Mouse (Mus musculus): ENCODE results near the gene Ankrd28. TPM values are rescaled to one million over a fixed set of nuclear protein-coding genes. Genes with fewer than 3 reads are reported as not detected.
"Not testable (repeated sequence)": the region's sequence is repeated elsewhere in the genome, so short reads cannot be mapped to it uniquely, and the experiment has no call there.

The Ankrd28 gene
- polyA plus RNA-seq, 1 experiment from 2014 or later: 8.4 TPM

DNA sequence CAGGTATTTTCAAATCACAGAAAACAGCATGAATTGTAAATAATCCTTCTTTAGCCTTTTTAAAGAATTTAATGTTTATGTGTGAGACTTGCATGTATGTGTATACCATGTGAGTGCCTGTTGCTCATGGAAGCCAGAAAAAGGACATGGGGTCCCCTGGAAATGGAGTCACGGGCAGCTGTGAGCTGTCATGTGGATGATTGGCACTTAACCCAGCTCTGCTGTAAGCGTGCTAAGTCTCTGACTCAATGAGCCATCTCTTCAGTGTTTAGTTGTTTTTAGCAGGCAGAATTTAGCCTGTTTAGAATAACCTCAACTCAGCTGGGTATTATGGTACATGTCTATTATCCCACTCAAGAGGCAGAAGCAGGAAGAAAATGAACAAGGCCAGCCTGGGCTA lies 43.5 kb downstream of the Ankrd28 start:
- H3K9ac ChIP-seq: no peak overlapping the region
- H3K27me3 ChIP-seq: no peaks in the 10 kb centered on the region
- no peak for ATAC-seq (replicated peaks; ENCODE audit: low FRiP score)
- no peak overlapping the region for H3K4me3 ChIP-seq (replicated peaks)
- 51% methylated on average over 2 of the region's 2 CpGs for WGBS
- no peak overlapping the region for H3K4me2 ChIP-seq
- no peaks in the 10 kb centered on the region for H3K36me3 ChIP-seq
- no peaks in the 10 kb centered on the region for H3K9me3 ChIP-seq (replicated peaks)
- no peak overlapping the region for H3K27ac ChIP-seq
- H3K4me1 ChIP-seq: peaks cover 6% of the 10 kb centered on the region

DNA sequence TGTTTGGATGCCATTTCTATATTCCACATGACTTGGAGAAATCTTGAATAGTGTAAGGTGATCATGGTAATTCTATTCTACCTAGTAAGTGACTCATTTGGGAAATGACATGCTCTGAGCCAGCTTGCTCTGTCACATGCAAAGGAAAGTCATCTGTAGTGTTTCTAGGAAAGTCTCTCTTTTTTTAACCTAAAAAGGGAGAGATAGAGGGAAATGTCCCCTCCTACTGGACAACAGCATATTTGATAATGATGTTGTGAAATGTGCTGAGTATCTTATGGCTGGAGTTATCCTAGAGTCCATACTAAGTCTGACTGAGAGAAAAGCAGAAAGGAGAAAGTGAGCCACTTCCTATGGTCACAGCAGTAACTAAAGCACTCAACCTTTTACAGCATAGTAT lies 44.8 kb downstream of the Ankrd28 start:
- Histone ChIP-seq H3K36me3 (no peaks in the 10 kb centered on the region), H3K4me2 (no peak overlapping the region), H3K9me3 (replicated peaks) (no peaks in the 10 kb centered on the region), H3K9ac (no peak overlapping the region), H3K27ac (no peak overlapping the region), H3K4me1 (peaks cover 17% of the 10 kb centered on the region), H3K4me3 (replicated peaks) (no peak overlapping the region), H3K27me3 (no peaks in the 10 kb centered on the region)
- ATAC-seq (replicated peaks; ENCODE audit: low FRiP score): no peak

DNA sequence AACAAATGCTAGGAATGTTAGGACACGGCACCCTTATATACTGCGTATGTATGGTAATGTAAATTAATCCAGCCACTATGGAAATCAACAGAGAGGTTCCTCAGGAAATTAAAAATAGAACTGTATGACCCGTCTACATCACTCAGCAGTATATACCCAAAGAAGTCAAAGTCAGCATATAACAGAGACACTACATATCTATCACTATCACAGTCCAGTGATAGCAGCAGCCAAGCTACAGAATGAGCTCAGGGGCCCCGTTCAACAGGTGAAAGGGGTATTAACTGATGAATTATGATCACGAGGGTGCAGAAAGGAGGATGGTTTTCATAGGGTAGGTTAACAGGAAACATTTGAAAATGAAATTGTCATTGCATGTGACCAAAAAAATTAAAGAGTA lies 45.5 kb downstream of the Ankrd28 start:
- Histone ChIP-seq H3K9me3 (replicated peaks) (no peaks in the 10 kb centered on the region), H3K4me1 (peaks cover 17% of the 10 kb centered on the region), H3K4me2 (no peak overlapping the region), H3K36me3 (no peaks in the 10 kb centered on the region), H3K9ac (no peak overlapping the region), H3K27me3 (no peaks in the 10 kb centered on the region), H3K4me3 (replicated peaks) (no peak overlapping the region), H3K27ac (no peak overlapping the region)
- WGBS: 83% methylated on average over 5 of the region's 5 CpGs
- ATAC-seq (replicated peaks; ENCODE audit: low FRiP score): no peak

DNA sequence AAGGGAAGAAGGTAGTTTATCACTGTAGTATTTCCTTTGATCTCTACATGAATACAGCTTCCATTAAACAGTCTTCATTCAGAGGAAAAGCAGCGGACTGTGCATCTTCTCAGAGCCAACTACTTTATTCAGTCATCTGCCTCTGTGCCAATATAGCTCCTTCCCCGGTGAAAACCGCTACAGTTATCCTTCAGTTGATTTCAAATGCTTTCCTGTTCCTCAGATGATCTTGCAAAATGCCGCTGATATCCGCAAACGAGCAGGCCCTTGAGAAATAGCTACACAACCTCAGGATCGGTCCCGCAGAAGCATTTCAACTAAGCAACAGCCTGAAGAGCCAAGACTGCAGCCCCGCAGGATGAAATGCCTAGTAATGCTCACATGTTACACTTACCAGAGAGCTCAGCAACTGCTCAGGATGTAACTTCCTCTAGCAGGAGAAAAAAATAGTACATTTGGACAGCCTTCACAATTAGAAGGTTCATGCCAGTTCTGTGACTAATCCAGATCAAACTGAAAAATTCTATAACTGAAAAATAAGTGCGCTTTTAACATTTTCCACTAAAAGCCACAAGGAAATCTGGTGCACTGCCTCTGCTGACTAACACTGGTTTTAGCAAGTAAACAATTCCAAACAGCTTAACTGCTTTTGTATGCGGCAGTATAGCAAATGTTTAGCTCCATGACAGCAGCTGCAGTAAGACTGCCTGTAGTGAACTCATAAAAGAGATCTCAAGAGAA lies 49.0 kb downstream of the Ankrd28 start:
- H3K9ac ChIP-seq: no peak overlapping the region
- H3K27ac ChIP-seq: peak overlapping the region; percentile 64
- no peaks in the 10 kb centered on the region for H3K36me3 ChIP-seq
- no peak overlapping the region for H3K4me3 ChIP-seq (replicated peaks)
- H3K4me2 ChIP-seq: peak overlapping the region; percentile 37
- peaks cover 15% of the 10 kb centered on the region for H3K4me1 ChIP-seq
- 32% methylated on average over 11 of the region's 11 CpGs for WGBS
- no peak for ATAC-seq (replicated peaks; ENCODE audit: low FRiP score)
- no peaks in the 10 kb centered on the region for H3K27me3 ChIP-seq
- H3K9me3 ChIP-seq (replicated peaks): no peaks in the 10 kb centered on the region

DNA sequence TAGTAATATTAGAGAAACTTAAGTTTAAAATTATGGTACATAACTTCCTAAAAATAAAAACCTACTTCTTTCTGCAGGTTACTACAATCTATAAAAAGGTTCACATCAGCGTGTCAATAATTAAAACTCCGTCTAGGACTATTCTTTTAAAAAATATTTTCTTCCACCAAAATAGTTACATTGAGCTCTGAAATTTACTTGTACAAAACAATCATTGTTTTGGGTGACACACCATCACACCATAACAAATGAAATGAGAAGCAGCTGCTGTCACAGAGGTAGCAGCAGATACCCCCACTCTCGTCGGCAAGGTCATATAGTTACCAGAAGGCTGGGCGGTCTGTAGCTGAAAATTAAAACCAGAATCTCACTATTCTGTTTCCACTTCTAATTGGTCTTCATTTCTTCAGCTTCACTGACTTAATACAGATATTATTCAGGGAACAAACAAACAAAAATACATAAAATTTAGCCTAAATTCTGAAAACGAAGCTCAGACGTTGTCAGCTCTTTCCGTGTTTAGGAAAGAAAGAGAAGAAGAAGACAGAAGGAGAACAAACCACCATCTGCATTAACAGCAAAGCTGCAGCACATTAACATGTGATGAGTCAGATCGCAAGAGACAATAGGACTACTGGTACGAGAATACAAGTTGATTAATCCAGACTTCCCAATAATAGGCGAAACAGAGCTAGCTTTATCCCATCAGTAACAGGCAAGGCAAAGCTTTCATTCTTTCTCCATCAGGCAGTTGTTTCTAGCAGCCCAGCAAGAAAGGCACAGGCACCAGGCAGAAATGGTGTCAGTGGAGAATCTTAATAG lies 49.8 kb downstream of the Ankrd28 start:
- WGBS: 69% methylated on average over 11 of the region's 11 CpGs
- no peaks in the 10 kb centered on the region for H3K27me3 ChIP-seq
- peak overlapping the region; percentile 59; the same call in 1 of the 2 replicates for H3K27ac ChIP-seq
- no peaks in the 10 kb centered on the region for H3K9me3 ChIP-seq (replicated peaks)
- H3K36me3 ChIP-seq: no peaks in the 10 kb centered on the region
- H3K4me3 ChIP-seq (replicated peaks): no peak overlapping the region
- no peak overlapping the region for H3K9ac ChIP-seq
- peak overlapping the region; percentile 37 for H3K4me2 ChIP-seq
- peaks cover 15% of the 10 kb centered on the region for H3K4me1 ChIP-seq
- ATAC-seq (replicated peaks; ENCODE audit: low FRiP score): no peak

DNA sequence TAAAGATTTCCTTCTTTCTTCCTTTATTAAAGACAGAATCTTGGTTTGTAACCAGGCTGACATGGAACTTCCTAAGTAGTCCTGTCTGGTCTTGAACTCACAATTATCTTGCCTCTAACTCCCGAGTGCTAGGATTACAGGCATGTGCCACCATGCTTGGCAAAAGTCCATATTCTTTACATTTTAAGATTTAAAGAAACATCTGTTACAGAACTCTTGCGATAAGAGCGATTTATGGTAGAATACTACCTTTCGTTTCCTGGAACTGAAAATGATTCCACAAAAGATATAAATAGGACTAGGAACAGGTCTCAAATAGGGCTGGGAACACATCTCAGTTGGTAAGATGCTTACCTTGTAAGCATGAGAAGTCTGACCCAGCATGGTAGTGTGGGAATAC lies 56.9 kb downstream of the Ankrd28 start:
- H3K9me3 ChIP-seq (replicated peaks): no peaks in the 10 kb centered on the region
- H3K4me3 ChIP-seq (replicated peaks): no peak overlapping the region
- H3K27me3 ChIP-seq: no peaks in the 10 kb centered on the region
- H3K4me1 ChIP-seq: no peaks in the 10 kb centered on the region
- no peak for ATAC-seq (replicated peaks; ENCODE audit: low FRiP score)
- no peak overlapping the region for H3K27ac ChIP-seq
- H3K36me3 ChIP-seq: no peaks in the 10 kb centered on the region
- WGBS: 81% methylated on average over 4 of the region's 4 CpGs
- no peak overlapping the region for H3K9ac ChIP-seq
- no peak overlapping the region for H3K4me2 ChIP-seq

DNA sequence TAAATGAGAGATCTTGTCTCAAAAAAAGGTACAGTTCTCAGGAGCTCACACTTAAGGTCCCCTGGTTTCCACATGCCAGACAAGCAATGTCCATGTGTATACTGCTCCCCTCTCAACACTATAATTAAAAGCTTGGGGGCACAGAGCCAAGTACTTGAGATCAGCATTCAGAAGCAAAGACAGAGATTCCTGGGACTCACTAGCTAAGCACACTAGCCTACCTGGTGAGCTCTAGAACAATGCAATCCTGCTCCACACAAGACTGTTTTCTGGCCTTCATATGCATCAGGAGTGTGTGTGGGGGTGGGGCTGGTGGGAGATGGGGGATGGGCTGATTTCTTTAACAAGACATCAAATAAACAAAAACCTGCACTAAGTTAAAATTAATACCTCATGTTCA lies 58.2 kb downstream of the Ankrd28 start:
- Histone ChIP-seq H3K4me3 (replicated peaks) (no peak overlapping the region), H3K27me3 (no peaks in the 10 kb centered on the region), H3K4me2 (no peak overlapping the region), H3K9ac (no peak overlapping the region), H3K4me1 (no peaks in the 10 kb centered on the region), H3K27ac (no peak overlapping the region), H3K36me3 (no peaks in the 10 kb centered on the region), H3K9me3 (replicated peaks) (no peaks in the 10 kb centered on the region)
- no peak for ATAC-seq (replicated peaks; ENCODE audit: low FRiP score)

DNA sequence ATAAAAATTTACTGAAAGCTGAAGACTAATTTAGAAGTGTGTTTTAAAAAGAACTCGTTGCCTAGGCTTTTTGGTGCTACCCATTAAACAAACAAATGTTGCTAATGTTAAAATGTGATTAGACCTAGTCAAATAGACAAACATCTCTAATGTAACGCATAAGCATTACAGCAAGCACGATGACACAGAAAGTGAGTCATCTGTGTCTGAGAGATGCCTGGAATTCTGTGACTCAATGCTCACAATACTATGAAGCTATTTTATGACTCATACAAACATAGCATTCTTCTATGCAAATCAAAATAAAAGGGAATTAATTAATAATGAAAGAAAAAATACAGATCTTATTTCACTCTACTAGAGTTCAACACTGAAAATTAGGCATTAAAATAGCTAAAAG lies 61.9 kb downstream of the Ankrd28 start:
- no peak for ATAC-seq (replicated peaks; ENCODE audit: low FRiP score)
- Histone ChIP-seq H3K4me3 (replicated peaks) (no peak overlapping the region), H3K27ac (no peak overlapping the region), H3K27me3 (no peaks in the 10 kb centered on the region), H3K4me2 (no peak overlapping the region), H3K9ac (no peak overlapping the region), H3K9me3 (replicated peaks) (no peaks in the 10 kb centered on the region), H3K4me1 (no peaks in the 10 kb centered on the region), H3K36me3 (peaks cover 2% of the 10 kb centered on the region)
- WGBS: 86% methylated on average over 3 of the region's 3 CpGs

DNA sequence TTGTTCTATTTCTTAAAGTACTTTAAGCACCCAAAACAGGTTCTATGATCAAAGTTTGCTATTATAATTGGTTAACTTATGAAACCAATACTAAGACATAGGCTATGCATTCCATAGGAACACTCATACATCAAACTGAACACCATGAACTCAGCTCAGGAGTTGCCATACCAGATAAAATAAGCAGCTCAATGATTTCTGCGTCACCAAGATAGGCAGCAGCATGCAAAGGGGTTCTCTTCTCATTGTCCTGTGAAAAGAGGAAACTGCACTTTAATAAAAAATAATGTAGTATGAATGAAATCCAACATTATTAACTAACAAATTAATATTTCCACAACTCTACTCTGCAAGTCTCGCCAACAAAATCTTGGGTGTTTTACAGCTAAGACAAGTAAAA lies 66.4 kb downstream of the Ankrd28 start:
- ATAC-seq (replicated peaks; ENCODE audit: low FRiP score): no peak
- 88% methylated on average over 2 of the region's 2 CpGs for WGBS
- H3K4me3 ChIP-seq (replicated peaks): no peak overlapping the region
- no peak overlapping the region for H3K27ac ChIP-seq
- H3K9ac ChIP-seq: no peak overlapping the region
- no peaks in the 10 kb centered on the region for H3K4me1 ChIP-seq
- no peaks in the 10 kb centered on the region for H3K27me3 ChIP-seq
- H3K36me3 ChIP-seq: peaks cover 23% of the 10 kb centered on the region
- H3K9me3 ChIP-seq (replicated peaks): no peaks in the 10 kb centered on the region
- no peak overlapping the region for H3K4me2 ChIP-seq

DNA sequence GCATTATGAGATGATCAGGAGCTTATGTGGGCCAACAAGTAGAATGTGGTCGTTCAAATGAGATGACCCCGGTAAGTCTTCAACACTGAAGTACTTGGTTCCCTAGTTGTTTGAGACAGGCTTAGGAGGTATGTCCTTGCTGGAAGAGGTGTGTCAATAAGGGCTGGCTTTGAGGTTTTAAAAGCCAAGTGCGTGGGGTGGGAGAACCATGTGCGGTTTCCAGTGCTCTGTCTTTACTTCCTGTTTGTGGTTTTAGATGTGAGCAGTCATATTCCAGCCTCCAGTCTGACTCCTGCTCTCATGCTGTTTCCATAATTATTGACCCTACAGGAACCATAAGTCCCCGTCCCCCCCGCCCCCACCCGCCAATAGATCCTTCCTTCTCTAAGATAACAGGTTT lies 68.7 kb downstream of the Ankrd28 start:
- H3K27ac ChIP-seq: no peak overlapping the region
- no peak overlapping the region for H3K9ac ChIP-seq
- H3K4me2 ChIP-seq: no peak overlapping the region
- H3K27me3 ChIP-seq: no peaks in the 10 kb centered on the region
- WGBS: 92% methylated on average over 7 of the region's 7 CpGs
- no peaks in the 10 kb centered on the region for H3K9me3 ChIP-seq (replicated peaks)
- no peak for ATAC-seq (replicated peaks; ENCODE audit: low FRiP score)
- no peaks in the 10 kb centered on the region for H3K4me1 ChIP-seq
- H3K36me3 ChIP-seq: peaks cover 23% of the 10 kb centered on the region
- no peak overlapping the region for H3K4me3 ChIP-seq (replicated peaks)

DNA sequence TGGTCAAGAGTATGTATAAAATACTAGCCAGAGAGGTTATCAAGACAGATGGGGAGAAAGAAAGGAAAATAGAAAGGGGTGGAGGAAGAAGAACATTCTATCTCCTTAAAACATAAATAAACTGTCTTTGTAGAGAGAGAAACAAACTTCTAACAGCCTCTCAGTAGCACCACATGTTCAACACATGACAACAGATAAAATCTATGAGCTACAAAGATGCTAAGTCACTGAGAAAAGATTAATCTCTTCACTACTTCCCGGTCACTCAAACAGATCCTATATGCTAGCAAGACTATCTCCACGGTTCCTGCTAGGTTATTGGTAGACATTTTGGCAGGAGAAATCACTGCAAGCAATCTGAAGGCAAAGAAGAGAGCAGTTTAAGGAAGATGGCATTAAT lies 71.3 kb downstream of the Ankrd28 start:
- Histone ChIP-seq H3K4me3 (replicated peaks) (no peak overlapping the region), H3K9me3 (replicated peaks) (no peaks in the 10 kb centered on the region), H3K4me2 (no peak overlapping the region), H3K4me1 (no peaks in the 10 kb centered on the region), H3K36me3 (peaks cover 32% of the 10 kb centered on the region), H3K27me3 (no peaks in the 10 kb centered on the region), H3K9ac (no peak overlapping the region), H3K27ac (no peak overlapping the region)
- WGBS: 80% methylated on average over 2 of the region's 2 CpGs
- ATAC-seq (replicated peaks; ENCODE audit: low FRiP score): no peak

DNA sequence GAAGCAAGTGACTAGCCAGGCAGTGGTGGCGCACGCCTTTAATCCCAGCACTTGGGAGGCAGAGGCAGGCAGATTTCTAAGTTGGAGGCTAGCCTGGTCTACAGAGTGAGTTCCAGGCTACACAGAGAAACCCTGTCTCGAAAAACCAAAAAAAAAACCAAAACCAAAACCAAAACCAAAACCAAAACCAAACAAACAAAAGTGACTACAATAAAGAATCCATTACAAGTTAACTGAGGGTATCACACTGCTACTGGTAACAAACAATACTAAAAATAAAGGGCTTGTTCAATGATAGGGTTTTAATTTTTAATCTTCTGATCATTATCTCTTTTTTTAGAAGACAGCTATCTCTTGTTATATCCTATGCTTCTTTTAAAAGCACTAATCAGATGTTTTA lies 72.0 kb downstream of the Ankrd28 start:
- not testable (repeated sequence) for H3K27me3 ChIP-seq; H3K27ac ChIP-seq; H3K4me3 ChIP-seq (replicated peaks); ATAC-seq (replicated peaks; ENCODE audit: low FRiP score); H3K4me1 ChIP-seq; H3K9me3 ChIP-seq (replicated peaks); H3K4me2 ChIP-seq; H3K9ac ChIP-seq
- 94% methylated on average over 3 of the region's 3 CpGs for WGBS
- peaks cover 29% of the 10 kb centered on the region for H3K36me3 ChIP-seq
